Mouse (Mus musculus) duodenum, adult 2 months (tissue): ENCODE data around the gene Bcas3. TPM values are rescaled to one million over a fixed set of nuclear protein-coding genes. Genes with fewer than 3 reads are reported as not detected.

Experiments used
- polyA plus RNA-seq: library from polyadenylated mRNA; depleted of rRNA; stranded (reverse); fragments of >200 nt; gene quantifications from 2 replicates; pipeline ENCODE4 v1.2.3, GENCODE M21; 2012; ENCODE audit warnings: low replicate concordance; rRNA removed

The Bcas3 gene
- 23.5 and 32.4 TPM in 2 replicates for polyA plus RNA-seq

GRCm38 (mm10) chr11:85352539-85353380 lies at the start of gene Bcas3:
Gene Bcas3, plus strand, starts transcription at chr11:85353167.

GRCm38 (mm10) chr11:85310713-85311574 lies 42.0 kb upstream of the Bcas3 start, which contains the start of gene Ppm1d:
Gene Ppm1d, plus strand, starts transcription at chr11:85311244.

DNA sequence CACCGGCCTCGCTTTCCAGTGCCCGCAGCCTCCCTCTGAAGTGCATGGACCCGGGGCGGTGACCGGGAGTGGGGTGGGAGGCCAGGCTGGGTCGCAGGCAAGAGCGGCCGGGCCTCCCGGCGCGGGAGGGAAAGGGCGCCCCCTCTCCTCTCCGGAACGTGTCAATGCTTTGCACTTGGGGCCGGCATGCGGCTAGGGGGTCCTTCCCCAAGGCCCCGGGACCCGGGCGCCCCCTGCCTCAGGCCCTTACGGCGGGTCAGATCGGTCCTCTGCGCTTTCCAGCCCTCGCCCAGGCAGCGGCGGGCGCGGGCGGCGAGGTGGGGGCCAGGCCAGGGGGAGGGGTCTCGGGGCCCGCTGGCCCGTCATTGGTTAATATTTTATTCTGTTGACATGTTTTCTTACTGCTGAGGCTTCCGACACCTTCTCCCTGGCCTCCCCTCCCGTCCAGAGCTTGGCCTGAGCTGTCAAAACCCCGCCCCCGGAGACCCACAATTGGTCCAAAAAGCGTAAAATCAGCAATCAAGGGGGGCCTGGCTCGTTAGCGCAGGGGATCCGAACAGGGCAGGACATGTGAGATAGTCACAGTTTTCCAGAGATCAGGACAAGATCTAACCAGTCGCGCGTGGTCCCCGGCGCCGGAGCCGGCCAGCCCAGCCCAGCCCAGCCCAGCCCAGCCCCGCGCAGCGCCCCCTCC lies 479.4 kb downstream of the Bcas3 start, which contains the start of gene Tbx2:
TSS of gene Tbx2 (plus strand) at position 321 of the 694 bp plus-strand sequence.

DNA sequence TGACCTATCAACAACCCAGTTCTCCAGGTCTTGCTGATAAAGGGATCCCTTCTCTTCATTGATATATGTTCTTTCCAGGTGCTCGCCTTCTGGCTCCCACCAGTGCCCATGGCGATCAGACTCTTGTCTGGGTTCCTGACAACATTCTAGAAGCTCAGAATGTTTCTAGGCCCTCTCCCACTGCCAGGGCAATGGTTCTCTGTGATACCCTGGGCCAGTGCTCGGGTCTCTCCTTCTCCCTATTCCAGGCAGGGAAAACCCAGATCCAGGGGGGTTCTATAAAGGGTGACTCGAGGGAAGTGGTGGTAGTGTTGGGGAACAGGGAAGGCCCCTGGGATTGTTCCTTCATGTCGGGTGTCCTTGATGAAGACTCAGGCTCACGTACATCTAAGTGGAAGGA lies 497.3 kb downstream of the Bcas3 start, which contains the start of gene Gm11444:
TSS of gene Gm11444 (minus strand) at position 101 of the 400 bp plus-strand sequence.

Other genes starting within 250 kb of the Bcas3 start
- 0.55 and 0.61 TPM in 2 replicates for gene Usp32, start 213.0 kb upstream of the Bcas3 start, polyA plus RNA-seq
- not detected in 2 replicates for gene 1700125H20Rik, start 182.8 kb upstream of the Bcas3 start, polyA plus RNA-seq
- 4.1 and 6.0 TPM in 2 replicates for gene Appbp2, start 118.0 kb upstream of the Bcas3 start, polyA plus RNA-seq
- 1.5 and 1.8 TPM in 2 replicates for gene Ppm1d, start 41.9 kb upstream of the Bcas3 start, polyA plus RNA-seq